Mouse (Mus musculus) T-cell, adult 2 months (primary cell): ENCODE results near the gene Nuf2.

ENCODE experiments used
- DNase-seq: peaks from one replicate; pipeline ENCODE4 v3.0.0; 2022; ENCODE audit warnings: low spot score

Gene Nuf2

DNA sequence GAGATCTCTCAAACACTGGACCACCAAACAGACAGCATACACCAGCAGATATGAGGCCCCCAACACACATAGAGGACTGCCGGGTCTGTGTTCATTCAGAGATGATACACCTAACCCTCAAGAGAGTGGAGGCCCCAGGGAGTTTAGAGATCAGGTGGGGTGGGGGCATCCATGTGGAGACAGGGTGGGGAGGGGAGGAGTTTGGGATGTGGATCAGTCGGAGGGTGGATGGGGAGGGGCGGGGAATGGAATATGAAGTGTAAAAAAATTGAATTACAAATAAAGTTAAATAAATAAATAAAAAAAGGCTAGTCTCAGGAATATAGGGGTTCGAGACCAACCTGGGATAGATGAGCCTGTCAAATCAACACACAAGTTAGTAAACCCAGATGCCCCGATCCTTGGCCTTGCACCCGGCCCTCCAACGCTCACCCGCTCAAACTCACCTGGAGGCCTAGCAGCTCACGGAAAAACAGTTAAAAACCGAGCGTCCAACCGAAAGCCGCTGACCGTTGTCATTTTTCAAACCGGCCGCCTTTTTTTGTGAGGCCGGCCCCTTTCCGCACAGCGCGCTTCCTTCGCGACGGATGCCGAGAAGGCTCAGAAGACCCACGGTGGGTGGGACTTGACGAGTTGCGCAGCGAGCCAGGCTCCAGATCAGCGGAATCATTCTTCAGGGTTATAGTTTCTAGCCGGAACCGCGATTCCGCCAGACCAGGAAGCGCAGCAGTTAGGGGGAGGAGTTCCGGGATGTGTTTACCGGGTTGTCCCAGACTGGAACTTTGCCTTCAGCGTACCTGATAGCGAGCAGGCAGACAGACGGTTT is at the start of gene Nuf2:
Gene Nuf2 (minus strand): TSS at position 589 of the 826 bp plus-strand sequence.
- DNase-seq = peak; percentile 98

DNA sequence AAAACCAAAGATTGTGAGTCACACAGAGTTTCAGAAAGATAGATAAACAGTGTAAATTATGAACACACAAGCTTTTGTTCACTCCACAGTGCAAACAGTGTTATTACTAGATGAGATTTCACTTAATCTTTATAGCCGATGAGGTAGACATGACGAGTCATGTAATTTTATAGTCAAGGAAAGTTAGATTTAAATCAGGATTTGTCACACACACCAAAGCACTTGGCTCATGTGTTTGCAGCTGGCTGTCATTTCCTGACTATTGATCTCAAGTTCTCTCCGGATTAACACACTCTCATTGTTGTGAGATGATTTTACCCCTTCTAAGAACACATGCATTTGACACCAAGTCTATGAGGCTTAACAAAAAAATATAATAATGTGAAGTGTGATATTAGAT is 48.3 kb upstream of the Nuf2 start:
- DNase-seq = no peak

DNA sequence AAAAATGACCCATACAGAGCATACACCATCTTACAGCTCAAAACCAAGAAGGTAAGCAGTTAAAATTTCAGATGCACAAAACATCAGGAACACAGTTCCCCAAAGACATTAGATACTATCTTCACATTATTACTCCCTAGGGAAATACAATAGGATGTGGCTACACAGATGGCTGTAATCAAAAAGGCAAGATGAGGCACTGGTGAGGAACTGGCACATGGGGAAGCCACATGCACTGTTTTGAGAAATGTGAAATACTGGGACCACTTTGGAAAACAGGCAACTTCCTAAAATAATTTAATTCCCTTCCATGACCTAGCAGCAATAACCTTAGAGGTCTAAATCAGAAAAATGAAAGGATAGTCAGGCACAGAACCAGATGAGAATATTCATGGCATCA is 42.9 kb upstream of the Nuf2 start:
- DNase-seq = no peak

DNA sequence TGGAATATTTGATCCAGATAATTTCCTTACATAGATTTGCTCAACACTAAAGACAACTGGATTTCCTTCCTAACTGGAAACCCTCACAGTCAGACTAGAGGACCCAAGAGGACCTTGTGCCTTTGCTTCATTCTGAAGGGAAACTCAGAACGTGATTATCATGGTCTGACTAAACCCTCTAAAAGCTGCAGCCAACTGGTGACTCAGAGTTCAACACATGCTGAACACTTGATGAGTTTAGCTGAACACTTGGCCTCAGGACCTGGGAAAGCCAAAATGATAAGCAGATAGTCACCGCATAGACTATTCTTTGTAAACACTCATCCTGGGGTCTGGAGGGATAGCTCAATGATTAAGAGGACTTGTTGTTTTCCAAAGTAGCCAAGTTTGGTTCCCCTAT is 24.4 kb upstream of the Nuf2 start:
- DNase-seq = no peak

DNA sequence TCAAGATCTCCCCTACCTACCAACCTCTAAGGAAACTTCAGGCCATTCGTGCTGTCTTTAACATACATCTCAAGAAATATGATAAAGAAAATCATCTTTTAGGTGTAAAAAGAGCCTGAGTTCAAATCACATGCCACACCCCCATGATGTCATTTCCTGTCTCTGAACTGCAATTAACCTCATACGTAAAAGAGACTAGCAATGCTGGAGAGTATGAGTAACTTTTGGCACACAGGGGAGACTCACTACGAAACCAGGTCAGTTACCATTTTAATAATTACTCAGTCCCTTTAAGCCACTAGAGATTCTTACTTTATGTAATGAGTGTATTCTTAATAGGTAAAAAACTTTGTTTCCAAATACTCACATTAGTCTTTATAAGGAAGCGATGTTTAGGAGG is 23.8 kb upstream of the Nuf2 start:
- DNase-seq = no peak

DNA sequence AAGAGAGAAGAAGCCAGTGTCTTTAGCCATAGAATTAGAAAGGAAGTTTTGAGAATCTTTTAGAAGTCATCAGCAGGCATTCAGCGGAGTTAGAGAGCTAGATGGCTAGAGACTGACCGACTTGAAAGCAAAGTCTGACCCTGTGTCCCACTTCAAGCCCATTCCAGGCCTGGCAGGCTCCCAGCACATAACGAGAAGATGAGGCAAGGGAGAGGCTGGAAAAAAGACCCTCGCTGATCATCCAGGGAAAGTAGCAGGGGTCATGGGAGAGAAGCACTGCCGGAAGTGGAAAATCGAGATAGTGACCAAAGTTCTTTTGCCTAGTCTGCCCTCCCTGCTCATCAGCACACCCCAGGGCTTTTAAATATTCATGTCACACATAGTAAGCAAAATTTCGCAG is 22.2 kb upstream of the Nuf2 start:
- no peak for DNase-seq

DNA sequence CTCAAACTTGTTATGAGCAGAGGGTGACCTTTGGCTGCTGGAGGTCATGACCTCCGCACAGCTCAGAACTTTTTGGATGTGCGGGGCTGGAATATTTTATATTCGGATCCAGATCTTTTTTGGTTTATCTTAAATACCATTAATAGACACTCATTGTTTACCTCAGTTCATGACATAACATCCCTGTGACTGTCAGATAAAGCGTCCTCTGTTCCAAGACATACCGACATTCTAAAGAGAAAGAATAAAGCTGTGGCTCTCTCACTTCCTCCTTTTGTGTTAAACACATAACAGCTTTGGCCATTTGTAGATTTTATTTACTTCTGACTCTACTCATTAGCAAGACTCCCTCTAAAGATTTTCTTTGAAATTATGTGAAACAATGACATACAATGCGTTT is 9.2 kb upstream of the Nuf2 start:
- no peak for DNase-seq

DNA sequence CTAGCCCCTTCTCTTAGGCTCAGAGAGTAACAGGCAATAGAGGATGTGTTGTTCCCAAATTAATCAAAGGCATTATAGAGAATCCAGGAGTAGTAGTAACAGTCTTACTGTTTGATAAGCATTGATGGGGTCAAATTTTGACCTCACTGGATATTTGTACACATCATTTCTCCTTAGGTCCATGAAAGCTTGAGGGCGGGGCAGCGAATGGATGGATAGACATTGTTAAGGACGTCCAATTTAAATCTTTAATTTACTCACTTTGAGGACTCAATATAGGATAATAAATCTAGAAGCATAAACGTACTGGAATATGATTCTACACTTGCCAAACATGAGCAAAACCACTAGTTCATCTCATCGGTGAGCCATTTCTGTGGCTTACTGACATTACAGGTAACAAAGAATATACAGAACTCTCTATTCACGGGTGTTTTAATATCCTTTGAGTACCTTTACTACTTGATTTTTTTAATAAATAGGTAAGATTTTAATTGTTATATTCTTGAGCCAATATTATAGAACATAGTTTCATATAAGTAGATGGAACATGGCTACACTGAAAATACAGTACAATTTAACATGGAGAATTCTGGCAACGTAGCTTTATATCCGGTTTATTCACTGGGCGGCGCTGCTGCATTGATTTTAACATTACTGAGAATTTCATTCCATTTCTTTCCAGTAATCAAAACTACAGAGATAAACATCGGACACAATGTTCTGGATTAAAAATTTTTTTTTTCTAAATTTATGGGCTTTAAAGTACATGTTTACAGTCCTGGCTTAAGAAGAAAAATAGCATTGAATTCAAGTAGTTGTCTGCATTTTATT is 655 bp upstream of the Nuf2 start:
- DNase-seq = peak; percentile 55

DNA sequence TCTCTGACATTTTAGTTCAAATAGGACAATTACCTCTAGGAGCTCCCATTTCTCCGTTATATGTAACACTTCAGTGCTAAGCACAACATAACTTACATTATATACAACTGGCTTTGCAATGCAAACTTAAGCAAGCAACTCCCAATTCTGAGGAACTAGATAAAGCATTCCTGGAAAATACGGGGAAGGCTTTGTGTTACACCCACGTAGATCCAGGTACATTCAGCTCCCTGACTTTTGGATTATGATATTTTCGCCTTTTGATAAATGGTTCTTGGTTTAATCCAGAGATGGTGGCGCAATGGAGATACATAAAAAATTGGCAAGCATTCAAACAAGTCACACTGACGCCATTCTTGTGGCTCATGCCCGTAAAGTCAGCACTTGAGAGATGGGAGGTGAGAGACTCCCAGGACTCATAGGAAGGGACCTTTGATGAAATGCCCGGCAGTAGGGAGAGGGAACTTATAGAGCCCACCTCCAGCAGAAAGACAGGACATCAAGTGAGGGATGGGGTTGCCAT is 1.2 kb downstream of the Nuf2 start:
- DNase-seq = no peak

DNA sequence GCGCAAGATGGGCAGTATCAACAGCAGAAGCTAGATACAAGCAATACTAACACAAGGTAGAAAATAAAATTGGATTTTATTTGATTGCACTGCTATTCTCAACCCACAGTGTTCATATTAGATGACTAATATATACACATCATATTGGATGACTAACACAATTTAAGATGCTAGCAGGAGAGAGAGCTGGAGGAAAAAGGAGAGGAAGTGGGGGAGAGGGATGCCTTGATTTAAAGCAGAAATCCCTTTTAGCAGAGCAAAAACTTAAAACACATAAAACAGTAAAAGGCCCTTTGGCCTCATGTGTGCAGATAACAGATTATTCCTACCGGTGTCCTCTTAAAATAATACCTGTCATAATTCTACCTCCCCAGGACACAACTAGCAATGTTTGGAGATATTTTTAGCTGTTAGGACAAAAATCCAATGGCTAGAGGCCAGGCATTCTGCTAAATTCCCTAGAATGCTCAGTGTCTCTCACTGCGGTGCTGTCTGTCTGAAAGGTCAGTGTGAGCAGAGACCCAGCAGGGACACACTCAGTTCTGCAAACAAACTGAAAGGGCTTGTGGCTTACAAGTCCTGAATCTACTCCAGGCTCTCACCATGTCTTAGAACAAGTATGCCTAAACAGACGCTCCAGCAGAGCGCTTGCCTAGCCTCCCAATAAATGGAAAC is 5.1 kb downstream of the Nuf2 start:
- DNase-seq = no peak

DNA sequence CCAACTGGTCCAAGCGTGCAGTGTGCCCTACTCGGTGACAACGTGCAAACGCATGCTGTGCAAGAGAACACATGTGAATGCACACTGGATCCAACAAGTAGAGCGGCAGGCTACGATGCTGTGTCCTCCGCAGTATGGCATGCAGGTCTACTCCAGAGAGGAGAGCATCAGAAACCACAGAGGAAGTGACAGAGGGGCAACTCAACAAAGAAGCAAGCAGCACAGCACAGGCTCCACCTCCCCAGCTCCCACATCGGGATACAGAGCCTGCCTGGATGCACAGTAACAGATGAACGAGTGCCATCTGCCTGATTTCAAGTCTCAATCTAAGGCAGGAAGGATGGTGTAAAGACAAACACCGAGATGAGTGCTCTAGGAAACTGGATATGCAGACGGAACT is 11.9 kb downstream of the Nuf2 start:
- DNase-seq = no peak

DNA sequence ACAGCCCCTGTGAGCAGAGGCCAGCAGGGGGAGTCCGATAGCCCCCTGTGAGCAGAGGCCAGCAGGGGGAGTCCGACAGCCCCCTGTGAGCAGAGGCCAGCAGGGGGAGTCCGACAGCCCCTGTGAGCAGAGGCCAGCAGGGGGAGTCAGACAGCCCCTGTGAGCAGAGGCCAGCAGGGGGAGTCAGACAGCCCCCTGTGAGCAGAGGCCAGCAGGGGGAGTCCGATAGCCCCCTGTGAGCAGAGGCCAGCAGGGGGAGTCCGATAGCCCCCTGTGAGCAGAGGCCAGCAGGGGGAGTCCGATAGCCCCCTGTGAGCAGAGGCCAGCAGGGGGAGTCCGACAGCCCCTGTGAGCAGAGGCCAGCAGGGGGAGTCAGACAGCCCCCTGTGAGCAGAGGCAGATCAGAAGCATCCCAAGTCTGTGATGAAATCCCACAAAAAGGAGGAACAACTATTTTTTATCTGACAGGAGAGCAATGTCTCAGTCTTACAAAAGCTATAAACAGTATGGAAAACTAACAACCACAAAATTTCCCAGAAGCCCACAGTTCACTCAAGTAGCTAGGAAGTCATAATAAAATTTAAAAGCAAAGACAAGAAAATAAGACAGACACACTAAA is 13.3 kb downstream of the Nuf2 start:
- DNase-seq = peak; percentile 12

DNA sequence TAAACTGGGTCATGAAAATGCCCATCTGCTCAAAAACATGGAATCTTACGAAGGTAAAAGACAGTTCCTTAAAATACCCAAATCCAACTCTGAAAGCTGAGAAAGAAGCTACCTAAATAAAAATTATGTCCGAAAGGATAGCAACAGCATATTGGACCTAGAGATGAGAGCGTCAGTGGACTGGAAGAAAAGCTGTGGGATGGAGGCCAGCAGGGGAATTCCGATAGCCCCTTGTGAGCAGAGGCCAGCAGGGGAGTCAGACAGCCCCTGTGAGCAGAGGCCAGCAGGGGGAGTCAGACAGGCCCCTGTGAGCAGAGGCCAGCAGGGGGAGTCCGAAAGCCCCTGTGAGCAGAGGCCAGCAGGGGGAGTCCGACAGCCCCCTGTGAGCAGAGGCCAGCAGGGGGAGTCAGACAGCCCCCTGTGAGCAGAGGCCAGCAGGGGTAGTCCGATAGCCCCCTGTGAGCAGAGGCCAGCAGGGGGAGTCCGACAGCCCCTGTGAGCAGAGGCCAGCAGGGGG is 13.8 kb downstream of the Nuf2 start:
- peak; percentile 1 for DNase-seq

DNA sequence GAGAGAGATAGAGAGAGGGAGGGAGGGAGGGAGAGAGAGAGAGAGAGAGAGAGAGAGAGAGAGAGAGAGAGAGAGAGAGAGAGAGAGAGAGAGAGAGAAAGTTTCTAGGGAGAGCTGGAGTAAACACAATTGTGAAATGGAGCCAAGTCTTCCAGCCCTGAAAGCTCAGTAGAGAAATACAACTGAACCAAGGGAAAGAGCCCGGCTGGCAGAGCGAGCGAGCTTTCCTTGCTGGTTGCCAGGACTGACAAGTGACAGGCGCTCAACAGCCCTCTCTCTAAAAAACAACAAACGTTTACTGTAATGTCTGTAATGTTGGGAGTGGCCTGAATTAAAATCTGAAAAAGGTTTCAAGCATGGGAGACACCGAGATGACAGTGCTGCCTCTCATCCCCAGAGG is 24.9 kb downstream of the Nuf2 start:
- no peak for DNase-seq

DNA sequence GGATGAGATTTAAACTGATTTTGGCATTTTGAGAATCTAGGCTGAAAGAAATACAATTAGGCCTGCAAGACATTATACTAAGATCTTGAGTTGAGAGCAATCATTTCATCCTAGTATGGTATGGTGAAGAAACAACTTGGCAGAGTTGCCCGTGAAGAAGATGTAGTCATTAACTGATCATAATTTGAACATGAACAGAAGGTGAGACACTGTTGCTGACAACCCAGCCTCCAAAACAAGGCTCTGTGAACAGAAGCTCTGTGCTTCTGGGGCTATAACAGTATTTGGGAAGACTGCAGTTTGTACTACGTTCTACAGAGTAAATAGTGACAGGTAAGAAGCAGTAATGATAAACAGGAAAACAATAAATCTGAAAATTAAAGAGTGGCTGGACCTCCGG is 28.4 kb downstream of the Nuf2 start:
- DNase-seq = no peak

DNA sequence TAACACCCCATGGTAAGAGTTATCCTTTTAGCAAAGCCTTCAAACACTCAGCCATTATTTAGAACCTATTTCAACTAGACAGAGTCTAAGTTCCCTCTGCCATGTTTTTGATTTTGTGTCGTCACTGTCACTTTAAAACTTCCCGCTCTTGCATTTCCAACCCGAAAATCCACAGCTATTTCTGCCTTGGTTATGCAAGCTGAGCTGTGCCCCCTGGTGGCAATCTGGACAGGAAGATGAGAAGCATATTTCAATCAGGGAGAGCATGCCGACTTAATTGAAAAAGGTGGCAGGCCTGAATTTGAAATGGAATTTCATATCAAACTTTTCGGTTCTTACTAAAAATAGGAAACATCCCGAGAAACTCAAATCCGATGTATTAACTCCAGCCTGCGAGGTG is 35.6 kb downstream of the Nuf2 start:
- DNase-seq = no peak

DNA sequence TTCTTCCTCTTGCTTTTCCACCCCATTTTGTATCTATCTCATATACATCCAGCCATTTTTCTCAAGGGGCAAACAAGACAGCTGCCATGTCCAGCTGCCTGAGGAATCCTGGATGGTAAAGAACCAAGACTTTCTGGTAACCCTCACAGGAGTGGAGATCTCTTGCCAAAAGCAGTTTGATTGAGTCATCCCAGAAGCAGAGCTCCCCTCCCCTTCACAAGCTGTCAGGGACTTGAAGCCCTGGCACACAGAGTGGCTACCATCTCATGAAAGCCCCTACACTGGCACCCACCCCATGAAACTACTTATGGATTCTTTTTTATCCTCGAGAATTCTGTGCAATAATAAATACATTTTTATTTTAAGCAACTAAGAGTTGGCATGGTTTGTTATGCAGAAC is 39.7 kb downstream of the Nuf2 start:
- no peak for DNase-seq

DNA sequence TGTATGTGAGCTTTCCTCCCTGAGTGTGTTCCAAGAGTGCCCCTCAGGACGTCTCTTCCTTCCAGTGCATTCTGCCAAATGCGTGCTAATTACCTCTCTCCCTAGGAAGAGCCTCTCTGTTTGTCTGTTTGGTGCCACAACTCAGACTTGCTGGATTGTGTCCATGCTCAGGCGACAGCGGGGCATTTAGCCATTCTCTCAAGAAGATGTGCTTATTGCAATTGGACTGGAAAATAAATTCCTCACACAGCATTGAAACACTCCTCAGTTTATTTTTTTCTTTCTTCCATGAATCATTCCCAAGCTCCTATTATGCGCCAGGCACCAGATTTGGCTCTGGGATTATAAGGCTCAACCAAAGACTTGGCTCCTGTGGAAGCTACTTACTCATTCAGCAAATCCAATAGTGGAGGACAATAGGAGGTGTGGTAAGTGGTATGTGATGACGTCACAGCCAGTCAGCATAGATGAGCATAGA is 45.8 kb downstream of the Nuf2 start:
- no peak for DNase-seq

DNA sequence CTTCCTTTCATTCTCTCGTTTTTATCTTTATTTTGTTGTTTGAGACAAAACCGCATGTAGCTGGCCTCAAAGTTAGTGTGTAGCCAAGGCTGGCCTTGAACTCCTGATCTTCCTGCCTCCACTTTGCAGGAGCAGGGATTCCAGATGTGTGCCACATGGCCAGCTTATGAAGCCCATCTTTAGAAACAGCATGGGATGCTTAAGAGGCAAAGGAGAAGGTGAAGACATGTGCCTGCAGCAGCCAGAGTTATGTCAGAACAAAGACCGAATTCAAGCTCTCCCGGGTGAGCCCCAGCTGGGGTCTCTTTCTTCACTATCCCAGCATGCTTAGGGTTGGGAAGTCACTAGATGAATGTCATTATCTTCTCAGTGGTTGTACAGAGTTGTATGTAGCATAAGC is 46.7 kb downstream of the Nuf2 start:
- no peak for DNase-seq

DNA sequence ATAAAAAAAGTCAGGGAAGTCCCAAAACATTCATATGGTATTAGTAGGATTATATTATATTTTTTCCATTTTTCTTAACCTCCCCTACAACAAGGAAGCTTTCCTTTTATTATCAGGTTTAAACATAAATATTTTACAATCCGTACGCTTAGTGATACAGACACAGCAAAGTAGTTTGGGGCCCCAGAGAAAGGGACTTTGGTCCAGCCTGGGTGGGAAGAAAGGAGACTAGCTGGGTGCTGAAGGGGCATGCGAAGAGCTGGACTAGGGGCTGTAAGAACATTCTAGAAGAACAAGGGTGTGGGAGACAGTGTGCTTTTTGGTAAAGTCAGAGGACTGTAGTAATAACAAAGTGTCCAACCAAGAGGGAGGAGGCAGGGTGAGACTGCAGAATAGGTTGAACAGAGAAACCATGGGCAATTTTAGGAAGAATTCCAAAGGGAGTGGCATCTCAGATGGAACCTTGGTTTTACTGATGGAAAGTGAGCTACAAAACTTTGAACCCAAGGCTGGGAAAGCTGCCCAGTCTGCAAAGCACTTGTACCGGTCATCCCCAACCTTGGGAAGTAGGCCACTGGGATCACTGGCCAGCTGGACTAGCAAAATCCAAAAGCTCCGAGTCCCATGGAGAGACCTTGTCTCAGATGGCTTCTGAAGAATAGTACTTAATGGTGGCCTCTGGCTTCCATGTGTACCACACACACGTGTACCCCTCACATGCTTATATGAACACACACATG is 48.5 kb downstream of the Nuf2 start:
- DNase-seq = no peak

DNA sequence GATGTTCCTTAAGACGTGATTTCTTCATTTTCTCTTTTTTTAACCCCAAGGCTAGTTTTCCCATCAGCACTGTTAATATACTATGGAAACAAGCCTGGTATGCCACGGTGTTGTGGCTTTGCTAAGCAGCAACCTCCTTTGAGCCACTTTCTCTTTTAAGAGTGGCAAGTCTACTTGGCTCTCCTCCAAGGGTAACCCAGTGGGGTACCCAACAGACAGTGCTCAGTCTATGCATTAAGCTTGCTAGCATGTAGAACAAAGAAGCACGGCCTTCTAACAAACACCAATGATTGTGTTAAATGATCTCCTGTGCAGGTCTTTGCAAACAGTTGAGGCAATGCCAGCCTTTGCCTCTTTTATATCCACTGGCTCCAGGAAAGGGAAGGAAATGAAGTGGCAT is 60.1 kb downstream of the Nuf2 start:
- DNase-seq = no peak
